Mouse (Mus musculus): ENCODE data around the gene Rbm42.

Rbm42 gene

DNA sequence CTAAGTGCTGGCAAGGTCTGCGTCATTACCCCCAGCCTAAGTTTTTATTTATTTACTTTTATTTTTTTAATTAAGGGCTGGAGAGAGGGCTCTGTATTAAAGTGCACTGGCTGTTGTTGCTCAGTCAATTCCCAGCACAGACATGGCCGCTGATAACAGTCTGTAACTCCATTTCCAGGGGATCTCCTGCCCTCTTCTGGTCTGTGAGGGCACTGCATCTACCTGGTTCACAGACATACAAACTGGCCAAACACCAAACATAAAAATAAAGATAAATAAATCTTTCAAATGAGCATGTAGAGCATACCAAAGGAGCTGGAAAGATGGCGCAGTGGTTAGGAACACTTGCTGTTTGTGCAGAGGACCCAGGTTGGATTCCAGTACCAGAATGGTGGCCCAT, 30.9 kb downstream of the Rbm42 start:
- CTCF ChIA-PET = no interaction called here

DNA sequence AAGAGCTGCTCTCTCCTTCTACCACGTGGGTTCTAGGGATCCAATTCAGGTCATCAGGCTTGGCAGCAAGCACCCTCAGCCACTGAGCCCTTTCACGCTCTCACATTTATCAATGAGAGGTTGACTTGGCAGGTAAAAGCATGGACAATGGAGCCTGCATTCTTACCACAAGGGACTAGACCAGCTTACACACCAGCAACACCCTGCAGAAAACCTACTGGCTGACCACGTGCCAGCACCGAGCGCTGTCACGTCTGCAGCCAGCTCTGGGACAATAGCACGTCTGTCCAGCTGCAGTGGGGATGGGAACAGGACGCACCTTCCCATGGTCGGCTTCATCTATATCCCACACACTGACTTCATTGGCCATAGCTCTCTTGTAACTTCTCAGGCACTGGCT, 31.5 kb downstream of the Rbm42 start:
- CTCF ChIA-PET = no interaction called here

DNA sequence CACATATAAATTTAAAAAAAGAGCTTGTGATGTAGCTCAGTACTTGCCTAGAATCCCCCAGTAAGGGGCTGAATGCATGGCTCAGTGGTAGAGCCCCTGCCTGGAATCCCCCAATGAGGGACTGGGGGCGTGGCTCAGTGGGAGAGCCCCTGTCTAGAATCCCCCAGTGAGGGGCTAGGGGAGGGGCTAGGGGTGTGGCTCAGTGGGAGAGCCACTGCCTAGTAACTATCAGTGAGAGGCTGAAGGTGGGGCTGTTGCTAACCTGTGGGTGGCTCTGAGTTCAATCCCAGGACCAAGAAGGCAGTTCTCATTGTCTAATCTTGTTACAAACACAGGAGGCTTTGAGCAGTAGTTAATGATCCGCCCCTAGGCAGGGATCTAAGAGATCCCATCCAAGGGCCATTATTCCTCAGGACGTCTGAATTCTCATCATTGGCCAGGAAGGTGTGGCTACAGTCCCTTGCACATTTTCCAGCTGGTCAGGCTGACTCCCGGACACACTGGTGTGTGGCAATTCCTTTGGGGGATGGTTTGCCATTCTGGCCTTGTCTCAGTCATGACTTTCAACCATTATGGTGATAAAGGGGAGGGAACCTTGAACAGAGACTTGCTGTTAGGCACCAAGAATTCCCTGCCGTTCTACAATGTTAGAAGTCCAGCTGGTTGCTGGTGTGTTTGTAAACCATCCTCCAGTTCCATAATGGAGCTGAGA, 34.9 kb downstream of the Rbm42 start:
- CTCF ChIA-PET = interaction anchor here (1.5 to 2.9 kb wide), 2 partner anchors 10 to 21 kb away, joined by 4 to 10 read pairs; partner anchors contain the start of gene Cox6b1

DNA sequence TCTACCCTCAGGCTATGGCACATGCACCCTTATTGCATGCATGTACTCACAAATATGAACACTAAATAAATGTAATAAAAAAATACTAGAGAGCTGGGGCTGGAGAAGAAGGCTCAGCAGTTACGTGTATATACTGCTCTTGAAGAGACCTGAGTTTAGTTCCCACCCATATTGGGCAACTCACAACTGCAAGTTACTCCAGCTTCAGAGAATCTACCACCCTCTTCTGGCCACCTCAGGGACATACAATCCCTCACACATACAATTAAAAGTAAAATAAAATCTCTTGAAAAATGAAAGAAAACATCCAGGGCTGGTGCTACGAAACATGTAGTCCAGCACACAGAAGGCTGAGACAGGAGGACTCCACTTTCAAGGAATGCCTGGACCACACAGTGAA, 35.7 kb downstream of the Rbm42 start:
- CTCF ChIA-PET = interaction anchor here (0.7 to 2.9 kb wide), 4 partner anchors 10 to 22 kb away, joined by 3 to 10 read pairs (median 6); partner anchors contain the start of gene Cox6b1

GRCm38 (mm10) chr7:30613529-30614112, 36.5 kb downstream of the Rbm42 start:
- CTCF ChIA-PET = interaction anchor here (0.6 to 1.5 kb wide), 4 partner anchors 9 to 428 kb away, joined by 3 to 7 read pairs (median 4); no protein-coding TSS in a partner anchor

DNA sequence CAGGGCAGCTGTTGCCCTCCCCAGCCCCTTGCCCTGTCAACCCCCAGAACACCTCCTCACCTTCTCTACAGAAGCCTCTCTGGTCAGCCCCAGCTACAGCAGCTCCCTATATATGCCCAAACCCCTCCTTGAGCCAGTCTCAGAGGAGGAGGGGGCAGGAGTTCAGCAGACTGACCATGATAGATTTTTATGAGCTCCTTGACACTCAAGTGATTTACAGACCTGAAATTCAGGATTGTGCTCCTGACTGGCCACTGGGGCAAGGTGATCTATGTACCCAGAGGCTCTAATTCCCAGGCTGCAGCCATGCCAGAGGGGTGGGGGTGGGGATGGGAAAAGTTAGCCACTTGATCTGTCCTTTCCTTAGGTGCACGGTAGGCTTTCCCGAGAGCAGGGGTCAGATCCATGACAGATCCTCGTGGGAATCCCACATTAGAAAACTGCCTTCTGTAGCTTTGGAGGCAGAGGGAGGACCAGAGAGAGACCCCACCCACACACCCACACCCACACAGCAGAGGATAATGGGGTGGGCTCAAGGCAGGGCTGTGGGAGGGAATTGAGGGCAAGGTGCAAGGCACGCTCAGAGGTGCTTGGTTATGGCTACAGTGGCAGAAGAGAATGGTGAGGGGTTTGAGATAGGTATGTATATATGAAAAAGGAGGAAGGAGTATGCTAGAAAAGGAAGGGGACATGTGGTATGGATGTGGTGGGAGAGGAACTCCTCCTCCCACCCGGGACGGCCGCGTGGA, 37.3 kb downstream of the Rbm42 start, which contains the start of gene Upk1a:
Upk1a (minus strand) TSS at position 194 of the 749 bp plus-strand sequence.
- CTCF ChIA-PET = no interaction called here

DNA sequence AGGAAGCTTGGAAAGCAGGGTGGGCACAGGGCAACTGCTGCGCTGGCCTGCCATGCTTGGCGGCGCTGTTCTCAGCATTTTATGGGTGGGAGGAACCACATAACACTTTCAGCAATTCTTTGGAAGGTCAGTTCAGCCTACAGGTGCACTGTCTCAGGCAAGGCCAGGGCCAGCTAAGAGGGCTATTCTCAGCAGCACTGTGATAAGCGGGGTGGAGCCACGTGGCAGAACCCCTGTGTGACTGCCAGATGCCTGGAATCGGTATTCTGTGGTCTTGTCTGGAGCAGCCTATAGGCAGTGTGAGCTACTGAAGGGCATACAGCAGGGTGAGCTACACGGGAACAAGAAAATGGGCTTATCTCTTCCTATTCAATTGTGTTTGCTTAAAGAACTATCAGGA, 40.1 kb downstream of the Rbm42 start:
- CTCF ChIA-PET = no interaction called here

DNA sequence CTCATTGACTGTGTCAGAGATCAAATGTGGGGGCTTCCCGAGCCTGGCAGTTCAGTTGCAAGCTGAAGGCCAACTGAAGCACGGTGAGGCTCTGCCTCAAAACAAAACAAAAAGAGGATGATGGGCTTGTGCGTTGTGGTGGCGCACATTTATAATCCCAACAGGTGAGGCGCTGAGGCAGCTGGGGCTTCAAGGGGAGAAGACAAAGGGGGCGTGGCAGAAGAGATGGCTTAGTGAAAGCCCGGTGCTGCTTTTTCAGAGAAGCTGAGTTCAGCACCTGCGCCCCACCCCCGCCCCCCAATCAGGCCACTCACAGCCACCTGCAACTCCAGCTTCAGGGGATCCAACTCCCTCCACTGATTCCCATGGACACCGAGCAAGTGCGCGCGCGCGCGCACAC, 41.6 kb downstream of the Rbm42 start:
- CTCF ChIA-PET = no interaction called here

GRCm38 (mm10) chr7:30607706-30608309, 42.3 kb downstream of the Rbm42 start:
- CTCF ChIA-PET = interaction anchor here (1.0 kb wide), 1 partner anchor 18 kb away, joined by 3 read pairs; the partner anchor contains the start of gene Cox6b1

DNA sequence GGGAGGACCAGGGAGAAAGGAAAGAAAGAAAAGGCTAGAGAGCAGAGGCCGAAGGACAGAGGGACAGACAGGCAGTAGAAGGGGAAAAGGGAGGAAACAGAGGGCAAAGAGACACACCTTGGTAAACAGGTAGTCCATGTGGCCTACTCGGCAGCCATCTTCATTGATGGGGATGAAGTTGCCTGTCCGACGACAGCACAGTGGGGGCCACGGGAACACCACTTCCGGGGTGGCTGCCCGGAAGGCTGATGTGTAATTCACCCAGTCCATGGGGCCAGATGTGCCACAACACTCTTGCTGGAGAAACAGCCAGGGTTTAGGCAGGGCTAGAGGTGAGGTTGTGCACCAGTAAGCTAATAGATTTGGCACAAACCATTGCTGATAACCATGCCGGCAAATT, 45.2 kb downstream of the Rbm42 start:
- CTCF ChIA-PET = interaction anchor here (0.6 kb wide), 1 partner anchor 9 kb away, joined by 7 read pairs; no protein-coding TSS in a partner anchor

GRCm38 (mm10) chr7:30604424-30604823, 45.7 kb downstream of the Rbm42 start:
- CTCF ChIA-PET = interaction anchor here (0.6 kb wide), 1 partner anchor 10 kb away, joined by 7 read pairs; no protein-coding TSS in a partner anchor

DNA sequence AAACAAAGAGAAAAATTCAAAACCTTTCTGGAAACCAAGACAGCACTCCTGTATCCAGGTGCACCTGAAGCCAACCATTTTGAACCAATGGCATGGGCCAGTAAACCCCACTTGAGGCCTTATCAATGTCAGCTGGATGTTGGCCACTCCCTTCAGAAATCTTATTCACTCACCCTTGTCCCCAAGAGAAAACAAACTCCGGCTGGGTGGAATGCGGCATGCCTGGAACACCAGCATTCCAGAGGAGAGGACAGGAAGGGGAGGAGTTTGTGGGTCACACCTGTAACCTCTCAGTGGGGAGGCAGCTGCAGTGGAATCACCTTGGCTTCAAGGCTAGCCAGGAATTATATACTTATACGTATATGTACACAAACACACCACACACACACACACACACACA, 47.5 kb downstream of the Rbm42 start:
- CTCF ChIA-PET = no interaction called here

DNA sequence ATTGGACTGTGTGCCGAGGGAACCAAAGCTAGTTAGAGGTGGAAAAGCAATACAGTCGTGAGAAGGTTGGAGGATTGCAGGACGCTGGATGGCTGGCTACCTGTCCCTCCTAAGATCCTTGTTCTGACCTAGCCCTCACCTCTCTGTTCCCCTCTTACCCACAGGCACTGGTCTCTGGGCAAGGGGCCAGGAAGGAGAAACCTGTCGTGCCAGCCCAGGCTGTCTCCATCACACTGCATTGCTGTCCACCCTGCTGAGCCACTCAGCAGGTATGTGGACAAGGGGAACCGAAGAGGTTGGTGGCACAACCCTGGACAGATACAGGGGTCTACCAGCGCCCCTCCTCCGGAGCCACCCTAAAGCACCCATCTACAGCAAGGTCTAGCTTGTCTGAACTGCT, 49.5 kb downstream of the Rbm42 start:
- CTCF ChIA-PET = no interaction called here

GRCm38 (mm10) chr7:30599933-30600353, 50.2 kb downstream of the Rbm42 start:
- CTCF ChIA-PET = no interaction called here

DNA sequence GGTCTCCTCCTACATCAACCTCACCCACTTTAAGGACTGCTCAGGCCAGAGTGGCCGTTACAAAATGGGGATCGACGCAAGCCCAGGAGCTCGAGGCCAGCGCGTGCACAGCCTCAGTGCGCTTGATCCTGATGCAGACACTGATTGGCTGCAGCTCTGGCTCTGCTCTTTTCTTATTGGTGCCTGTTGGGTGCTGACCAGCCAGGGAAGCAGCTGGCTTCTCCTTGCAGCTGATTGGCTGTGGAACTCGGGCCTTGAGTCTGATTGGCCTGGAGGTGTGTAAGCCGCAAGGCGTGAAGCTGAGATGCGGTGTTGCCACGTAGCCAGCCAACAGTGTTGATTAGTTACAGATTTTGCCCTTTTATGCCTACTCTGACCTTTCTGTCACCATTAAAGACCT, 51.3 kb downstream of the Rbm42 start, which contains the start of gene Zbtb32:
Zbtb32 (minus strand) TSS at position 124 of the 400 bp plus-strand sequence.
- CTCF ChIA-PET = no interaction called here

DNA sequence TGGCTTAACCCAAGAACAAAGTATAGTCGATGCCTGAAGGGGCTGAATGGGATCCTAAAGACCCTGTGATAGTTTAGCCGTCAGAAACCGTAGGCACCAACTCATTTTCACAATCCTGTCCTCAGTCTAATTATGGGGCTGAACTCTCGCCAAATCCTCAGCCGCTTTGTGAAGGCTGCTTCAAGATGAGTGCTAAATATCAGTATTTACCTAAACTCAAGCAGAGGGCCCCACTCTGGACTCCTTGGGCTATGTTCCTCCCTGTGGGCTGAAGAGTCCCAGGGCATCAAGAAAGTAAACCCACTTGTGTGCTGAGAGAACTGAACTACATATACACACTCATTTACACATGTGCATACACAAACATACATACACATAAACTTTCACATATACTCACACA, 53.3 kb downstream of the Rbm42 start:
- CTCF ChIA-PET = interaction anchor here (0.7 kb wide), 1 partner anchor 29 kb away, joined by 3 read pairs; the partner anchor contains the start of gene Cox6b1

DNA sequence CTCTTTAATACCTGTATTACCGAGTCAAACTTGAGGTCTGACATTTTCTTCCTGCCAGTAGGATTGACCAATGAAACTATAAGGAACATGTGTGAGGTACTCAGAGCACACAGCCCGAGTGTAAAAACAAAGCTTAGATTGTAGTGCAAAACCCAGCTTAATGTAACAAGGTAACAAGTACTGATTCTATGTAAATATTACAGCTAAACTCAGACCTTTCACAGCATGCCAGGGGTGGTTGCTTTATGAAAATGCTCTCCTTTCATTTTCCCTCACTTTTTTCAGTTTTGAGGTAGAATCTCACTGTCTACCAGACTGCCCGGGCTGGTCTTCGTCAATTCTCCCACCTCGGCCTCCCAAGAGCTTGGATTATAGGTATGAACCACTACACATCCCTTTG, 54.0 kb downstream of the Rbm42 start:
- CTCF ChIA-PET = interaction anchor here (0.7 kb wide), 1 partner anchor 30 kb away, joined by 3 read pairs; the partner anchor contains the start of gene Cox6b1

DNA sequence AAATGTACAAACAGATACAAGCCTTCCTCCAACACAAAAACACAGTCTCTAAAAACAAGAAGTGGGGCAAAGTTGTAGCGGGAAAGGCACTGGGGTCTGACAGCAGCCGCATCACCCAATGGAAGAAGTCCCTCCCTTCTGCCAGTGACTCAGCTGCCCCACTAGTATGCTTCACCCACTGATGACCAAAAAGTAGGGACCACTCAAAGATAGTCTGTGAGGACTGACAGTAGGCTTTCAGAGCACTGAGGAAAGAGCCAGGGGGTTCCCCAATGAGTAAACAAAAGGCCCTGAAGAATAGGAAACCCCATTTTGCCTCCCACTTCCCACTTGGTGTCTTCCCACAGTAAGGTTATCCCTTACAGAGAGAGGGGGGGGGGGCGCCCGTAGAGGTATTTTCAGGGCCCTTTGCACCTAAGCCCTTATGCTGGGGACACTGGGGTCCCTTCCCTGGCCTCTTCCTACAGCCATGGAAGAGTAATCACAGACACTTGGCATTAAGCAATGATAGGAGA, 55.5 kb downstream of the Rbm42 start:
- CTCF ChIA-PET = interaction anchor here (1.0 kb wide), 1 partner anchor 20 kb away, joined by 4 read pairs; no protein-coding TSS in a partner anchor

GRCm38 (mm10) chr7:30593579-30594509, 56.3 kb downstream of the Rbm42 start:
- CTCF ChIA-PET = interaction anchor here (1.0 kb wide), 1 partner anchor 21 kb away, joined by 4 read pairs; no protein-coding TSS in a partner anchor

Measured in spleen, embryonic (tissue).